Mouse (Mus musculus) kidney, postnatal 36 days (tissue): Measurements from ENCODE around the gene Lipk.

Experiments used
- DNase-seq, 2 experiments: peaks; one replicate each; pipeline ENCODE4 v3.0.0; 2021 to 2022; ENCODE audit warnings: mixed read lengths in 2 of 2

Gene Lipk

DNA sequence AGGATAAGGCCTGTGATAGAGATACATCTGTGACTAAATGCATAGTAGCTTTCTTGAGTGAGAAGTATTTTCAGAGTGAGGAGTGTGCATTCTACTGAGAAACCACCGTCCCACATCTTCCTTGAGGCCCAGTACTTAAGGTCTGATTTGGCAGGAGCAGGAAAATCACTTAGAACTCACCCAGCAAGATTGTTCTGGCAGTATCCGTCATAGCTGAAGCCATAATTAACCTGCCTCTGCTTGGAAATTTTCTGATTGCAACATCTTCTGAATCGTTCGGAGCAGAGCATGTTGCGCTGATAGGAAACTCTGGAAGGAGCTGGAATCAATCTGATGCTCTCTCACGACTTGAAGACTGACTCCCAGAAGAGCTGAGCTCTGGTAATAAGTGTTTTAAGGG, at the start of gene Lipk:
TSS of gene Lipk (plus strand) at position 289 of the 400 bp plus-strand sequence.
- DNase-seq, result no peak

DNA sequence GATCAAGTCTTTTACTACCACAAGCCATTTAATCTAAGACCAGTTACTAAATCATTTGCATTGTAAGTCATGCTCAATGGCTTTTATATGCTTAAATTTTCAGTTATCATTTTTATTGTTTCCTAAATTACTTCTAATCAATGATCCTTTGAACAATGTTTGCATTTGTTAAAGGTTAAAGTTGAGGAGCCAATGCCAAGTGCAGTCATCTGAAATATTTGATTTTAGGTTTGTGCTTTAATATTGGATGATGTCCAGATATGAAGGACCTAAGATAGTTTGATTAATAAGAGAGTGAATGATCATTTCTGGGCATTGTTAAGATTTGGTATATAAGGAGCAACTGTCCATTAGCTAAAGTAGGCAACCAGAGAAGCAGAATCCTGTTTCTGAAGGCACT, 47.2 kb upstream of the Lipk start, which contains the start of gene Lipf:
TSS of gene Lipf (plus strand) at position 301 of the 400 bp plus-strand sequence.
- no peak for DNase-seq

DNA sequence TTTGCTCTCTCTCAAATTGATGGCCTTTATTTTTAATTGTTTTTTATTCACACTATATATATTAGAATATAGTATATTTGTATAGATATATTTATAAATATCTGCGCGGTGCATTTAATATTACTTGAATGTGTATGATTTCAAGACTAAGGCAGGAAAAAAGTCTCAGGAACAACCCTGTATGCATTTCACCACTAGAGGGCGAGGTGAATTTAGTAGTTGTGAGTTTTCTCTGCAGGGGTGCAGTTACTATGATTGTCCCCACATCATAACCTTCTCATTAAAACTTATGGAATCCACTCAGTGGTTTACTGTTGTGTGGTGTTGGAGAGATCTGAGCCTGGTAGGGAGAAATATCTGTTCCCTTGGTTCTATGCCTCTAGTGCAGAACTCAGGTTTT, 29.1 kb upstream of the Lipk start:
- DNase-seq, result peak; percentile 4 to 19

DNA sequence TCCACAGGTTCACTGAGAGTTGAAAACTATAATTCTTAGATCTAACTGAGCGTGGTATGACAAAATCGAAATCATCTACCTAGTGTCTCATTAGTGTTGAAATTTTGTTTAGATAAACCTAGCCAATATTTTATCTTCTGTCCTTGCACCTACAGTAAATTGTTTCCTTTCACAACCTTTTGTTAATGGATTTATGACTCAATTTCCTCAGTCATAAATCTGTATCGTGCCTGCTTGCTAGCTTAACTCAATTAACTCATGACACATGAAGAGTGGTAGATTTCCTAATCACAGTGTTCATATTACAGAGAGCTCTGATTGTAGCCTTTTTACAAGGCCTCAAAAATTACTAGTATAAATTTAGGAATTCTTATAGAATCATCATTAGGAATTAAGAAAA, 25.0 kb upstream of the Lipk start:
- DNase-seq, result no peak

DNA sequence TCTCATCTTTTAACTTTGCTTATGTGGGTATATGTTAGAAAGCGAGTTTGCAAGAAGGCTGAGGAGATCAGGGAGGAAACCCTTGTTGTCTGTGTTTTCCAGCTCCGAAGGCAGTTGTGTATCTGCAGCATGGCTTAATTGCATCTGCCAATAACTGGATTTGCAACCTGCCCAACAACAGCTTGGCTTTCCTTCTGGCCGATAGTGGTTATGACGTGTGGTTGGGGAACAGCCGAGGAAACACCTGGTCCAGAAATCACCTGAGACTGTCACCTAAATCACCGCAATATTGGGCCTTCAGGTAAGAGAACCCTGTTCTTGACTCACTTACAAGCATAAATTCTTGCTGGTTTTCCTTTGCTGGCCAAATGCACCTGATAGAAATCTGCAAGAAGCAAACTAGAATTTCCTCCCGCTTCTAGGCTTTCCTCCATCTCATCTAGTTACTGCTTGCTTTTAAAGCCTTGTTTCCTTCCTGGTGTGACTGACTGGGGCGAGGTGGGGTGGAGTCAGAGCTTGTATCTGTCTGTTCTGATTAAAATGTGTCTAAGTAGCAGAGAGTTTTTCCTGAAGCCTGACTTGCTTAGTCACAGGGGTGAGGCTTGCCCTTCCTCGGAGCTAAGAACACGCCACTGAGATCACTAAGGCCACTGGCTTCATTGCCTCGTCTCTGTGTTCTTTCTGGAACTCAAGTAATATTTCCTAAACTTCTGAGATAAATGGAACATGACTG, 13.5 kb downstream of the Lipk start:
- DNase-seq, result no peak

DNA sequence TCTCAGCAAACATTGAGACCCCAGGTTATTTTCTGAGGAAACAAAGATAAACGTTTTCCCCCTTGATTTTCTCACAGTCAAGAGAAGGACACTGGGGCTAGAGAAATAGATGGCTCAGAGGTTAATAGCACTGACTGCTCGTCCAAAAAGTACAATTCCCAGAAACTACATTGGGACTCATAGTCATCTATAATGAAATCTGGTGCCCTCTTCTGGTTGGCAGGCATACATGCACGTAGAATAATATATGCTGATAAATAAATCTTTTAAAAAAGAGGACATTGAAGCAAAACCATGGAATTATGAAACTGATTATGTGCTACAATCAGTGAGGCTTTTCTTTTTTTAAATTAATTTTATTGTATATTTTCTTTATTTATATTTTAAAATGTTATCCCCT, 14.7 kb downstream of the Lipk start:
- peak in 1 of 2 experiments; percentile 4 for DNase-seq

DNA sequence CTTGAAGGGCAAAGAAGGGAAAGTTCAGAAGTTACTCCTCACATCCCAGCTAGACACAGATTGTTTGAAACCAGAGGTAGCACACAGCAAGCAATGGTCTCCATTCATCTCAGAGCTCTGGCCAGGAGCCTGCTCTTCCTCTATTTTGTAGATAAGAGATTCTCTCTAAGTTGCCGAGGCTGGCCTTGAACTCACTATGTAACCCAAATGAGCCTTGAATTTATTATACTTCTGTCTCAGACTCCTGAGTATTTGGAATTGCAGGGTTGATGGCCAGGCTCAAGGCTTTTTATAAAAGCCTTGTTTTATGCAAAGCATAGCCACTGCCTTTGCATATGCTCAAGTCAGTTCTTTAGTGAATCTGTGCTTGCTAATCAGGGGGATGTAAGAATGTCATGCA, 31.6 kb downstream of the Lipk start:
- no peak for DNase-seq

DNA sequence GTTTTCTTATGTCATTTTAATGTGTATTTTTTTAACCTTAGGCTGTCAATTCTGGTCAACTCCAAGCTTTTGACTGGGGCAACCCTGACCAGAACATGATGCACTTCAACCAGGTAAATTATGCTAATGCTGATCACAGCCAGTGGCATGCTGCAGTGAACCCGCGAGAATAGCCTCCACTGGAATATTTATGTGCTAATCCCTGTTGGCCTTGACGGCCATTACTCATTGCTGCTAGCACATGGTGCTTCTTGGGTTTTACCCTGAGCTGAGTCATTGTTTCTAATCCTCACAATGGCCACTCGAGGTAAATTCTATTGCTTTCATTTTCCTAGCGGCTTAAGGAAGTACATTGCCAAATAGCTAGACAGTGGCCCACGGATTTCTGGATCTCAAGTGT, 34.9 kb downstream of the Lipk start:
- DNase-seq, result no peak

DNA sequence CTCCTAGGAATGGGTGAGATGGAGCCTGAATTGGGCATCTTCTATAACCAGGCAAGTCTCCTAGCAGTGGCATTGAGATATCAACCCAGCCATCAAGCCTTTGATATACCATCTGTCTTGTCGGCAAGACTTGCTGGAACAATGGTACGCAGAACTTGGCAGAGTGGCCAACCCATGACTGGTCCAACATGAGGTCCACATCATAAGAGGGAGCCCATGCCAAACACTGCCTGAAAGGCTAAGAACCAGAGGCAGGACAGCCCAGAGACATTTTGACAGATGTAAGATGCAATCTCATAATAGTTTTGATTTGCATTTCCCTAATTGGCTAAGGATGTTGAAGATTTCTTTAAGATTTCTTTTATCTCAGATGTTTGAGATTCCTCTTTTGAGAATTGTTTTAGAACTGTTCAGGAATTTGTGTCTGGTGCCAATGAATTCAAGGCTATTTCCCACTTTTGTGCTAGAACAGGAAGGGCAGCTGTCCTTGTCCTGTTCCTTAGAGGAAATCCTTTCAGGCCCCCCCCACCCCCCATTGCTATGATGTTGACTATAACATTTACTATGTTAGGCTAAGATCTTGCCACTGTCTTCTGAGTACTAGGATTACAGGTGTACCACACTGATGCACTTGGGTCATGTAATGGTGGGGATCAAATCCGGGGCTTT, 41.4 kb downstream of the Lipk start:
- peak in 1 of 2 experiments; percentile 4 for DNase-seq

DNA sequence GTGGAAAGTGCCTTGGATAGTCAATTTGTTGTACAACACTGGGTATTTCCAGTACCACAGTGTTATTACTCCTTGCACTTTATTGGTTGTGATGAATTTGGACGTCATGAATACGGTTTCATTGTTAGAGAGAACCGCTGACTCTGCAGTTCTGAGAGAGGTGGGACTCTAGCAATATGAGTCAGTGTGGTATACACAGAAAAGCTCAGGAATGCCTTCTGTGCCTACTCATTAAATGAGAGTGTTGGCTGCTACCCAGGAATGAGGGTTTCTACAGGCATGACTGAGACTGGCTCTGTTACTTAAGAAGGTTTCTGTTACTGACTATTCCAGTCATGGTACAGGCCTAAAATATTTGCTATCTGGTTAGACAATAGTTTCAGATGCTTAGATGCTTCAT, 43.4 kb downstream of the Lipk start:
- peak in 1 of 2 experiments; percentile 4 for DNase-seq

DNA sequence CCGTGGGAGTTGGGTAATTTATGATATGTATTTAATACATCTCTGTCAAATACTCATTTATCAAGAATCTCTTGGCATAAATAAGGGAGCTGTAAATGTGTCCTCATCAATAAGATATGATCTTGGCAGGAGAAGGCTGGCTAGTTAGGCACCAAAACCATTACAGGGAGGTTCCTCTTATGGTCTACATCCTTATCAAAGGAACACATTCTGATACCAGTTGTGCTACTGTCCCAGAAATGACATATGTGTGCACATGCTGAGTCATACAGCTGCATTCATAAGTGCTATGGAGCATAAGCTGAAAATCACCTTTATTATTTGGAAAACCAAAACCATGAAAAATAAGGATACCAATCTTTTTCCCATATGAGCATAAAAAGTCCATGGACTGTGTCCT, 55.5 kb downstream of the Lipk start:
- no peak for DNase-seq

DNA sequence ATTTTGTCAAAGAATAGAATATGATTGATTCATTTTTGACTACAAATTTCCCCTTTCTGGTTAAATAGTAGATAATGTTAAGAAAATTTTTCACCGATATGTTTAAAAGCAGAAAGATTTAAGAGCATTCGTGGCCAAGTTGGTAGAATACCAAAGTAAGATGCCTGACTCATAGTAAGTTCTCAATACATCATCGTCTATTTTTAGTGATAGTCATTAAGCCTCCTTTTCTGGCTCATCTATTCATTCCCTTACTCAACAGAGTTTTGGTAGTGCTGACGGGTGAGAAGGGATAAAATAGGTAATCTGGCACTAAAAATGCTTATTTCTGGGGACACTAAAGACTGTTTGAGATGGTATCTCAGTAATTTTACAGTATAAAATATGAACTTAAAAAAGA, 56.0 kb downstream of the Lipk start:
- no peak for DNase-seq

DNA sequence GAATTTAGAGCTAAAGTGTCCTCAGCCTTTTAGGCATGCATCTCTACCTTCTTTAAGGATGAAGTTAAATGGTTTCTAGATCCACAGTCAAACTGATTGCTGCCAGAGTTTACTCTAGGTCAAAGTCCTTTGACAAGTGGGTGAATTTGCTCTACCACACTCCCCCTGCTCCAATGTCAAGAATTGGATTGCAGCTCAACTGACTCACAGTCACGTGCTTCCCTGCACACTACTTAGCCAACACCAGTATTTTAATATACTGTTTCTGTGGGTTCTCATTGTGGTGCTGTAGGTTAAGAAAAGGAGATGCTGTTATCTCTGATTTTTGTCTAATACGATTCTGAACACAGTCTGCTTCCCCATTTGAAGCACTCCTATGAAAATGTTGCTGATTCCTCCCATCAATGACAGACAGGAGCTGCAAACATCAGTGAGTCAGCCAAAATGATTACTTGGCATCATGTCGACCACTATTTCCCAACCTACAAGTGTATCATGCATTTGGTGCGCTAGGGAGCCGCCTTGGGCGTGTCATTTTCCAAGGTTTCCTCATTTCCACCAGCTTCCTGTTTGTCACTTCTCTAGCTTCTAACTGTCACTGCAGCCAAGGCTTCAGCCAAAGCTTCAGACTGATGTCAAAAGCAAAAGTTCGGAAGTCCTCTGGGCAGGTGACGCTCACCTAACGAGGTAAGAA, 58.8 kb downstream of the Lipk start, which contains the start of gene Lipn:
TSS of gene Lipn (plus strand) at position 580 of the 694 bp plus-strand sequence.
- no peak for DNase-seq

DNA sequence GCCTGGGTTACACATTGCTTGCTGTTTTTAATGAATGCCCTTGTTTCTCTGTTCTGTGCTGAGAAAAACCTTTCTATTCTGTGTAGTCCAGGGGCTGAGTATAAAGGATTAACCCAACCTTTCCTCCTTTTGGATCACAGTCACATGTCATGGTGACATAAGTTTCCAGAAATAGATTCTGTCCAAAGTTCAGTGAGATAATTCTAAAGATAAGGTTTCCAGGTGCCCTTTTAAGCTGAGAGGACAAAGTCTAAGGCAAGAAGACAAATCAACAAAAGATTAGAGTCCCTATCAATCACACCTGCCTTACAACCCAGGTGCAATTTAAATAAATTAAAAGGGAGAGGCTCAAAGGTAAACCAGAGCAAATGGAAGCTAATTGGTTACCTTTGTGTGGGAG, 66.1 kb downstream of the Lipk start:
- DNase-seq, result no peak

DNA sequence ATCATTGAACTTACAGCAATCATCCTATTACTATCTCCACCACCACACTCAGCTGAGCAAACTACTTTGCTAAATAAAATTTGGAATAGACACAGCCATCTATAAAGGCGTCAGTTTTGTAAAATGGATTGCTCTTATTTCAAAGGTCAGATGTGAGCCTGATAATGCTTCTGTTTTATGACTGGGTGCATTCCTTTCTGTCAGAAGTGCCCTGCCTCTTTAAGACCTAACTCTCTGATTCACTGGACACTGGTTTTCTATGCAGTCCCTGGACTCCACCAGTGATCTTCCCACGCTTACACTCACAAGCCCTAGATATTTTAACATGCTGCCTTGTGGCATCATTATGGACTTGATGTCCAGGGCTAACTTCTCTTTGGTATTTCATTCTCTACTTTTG, 70.0 kb downstream of the Lipk start:
- DNase-seq, result no peak

DNA sequence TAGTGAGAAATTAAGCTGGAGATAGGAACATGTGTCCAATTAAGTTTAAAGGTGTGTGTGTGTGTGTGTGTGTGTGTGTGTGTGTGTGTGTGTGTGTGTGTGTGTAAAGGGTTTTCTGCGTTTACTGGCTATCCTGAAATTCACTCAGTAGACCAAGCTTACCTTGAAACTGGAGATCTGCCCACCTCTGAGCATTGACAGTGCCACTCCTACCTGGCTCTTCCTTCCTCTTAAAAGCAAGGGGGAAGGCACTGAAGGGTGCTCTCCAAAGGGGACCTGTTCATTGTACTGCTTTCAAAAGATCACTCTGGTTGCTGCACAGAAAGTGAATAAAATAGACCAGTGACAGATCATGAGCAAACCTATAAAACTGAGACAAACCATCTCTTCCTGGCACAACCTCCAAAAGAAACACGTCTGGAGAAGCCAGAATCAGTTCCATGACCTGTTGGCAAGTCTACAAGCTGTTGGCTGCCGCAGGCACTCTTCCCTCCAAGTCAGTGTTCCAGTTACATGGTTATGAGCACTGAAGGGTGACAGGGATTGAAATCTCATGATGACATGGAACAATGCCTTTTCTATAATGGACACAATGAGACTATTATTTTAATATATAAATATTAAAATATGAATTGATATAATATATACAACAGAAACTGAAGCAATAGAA, 81.1 kb downstream of the Lipk start:
- peak; percentile 37 to 60 for DNase-seq

DNA sequence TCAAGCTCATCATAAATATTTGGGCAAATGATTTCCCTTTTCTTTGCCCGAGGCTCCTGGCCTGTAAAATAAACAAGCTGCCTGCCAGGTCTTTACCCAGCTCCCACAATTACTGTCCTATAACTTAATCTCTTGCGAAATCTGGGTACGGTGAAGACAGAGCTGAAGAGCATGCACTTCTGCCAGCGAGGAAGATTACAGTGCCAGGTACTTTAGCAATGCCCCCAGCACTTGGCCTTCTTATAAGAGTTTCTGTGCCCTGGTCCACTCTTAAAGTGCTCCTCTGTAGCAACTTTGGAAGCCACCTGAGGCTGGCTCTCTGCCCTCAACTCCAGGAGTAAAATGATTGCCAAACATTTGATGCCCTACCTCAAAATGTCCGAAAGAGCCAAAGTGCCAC, 87.3 kb downstream of the Lipk start:
- no peak for DNase-seq

DNA sequence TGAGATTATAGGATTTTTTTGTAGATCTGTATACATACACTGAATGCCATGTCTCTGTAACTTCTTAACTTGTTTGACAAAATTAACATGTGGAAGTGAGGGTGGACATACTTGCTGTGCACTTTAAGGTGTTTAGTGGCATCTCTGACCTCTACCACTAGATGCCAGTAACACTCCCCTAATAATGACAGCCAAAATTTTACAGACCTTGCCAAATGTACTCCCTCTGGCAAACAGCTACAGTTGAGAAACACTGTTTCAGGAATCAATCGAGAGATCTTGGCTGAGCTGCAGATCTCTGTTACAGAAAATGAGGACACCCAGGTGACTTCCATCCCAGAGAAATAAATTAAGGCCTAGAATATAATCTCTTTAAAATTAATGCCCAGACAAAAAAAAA, 88.1 kb downstream of the Lipk start:
- no peak for DNase-seq
